Mouse (Mus musculus) inflammation-experienced regulatory T-cells, adult 6 months (primary cell): ENCODE measurements around the gene St3gal3. TPM values are rescaled to one million over a fixed set of nuclear protein-coding genes. Genes with fewer than 3 reads are reported as not detected.

Experiments used
- ATAC-seq: one replicate; pipeline ENCODE4 v1.8.0; 2017
- polyA plus RNA-seq, 3 experiments: library from polyadenylated mRNA; unstranded; fragments of 100-300 nt; shearing (Covaris generic); gene quantifications; one replicate each; pipeline ENCODE4 v1.2.1; 2017

Gene St3gal3
- polyA plus RNA-seq, 3 experiments from 2014 or later, result 0.40 to 2.4 (median 1.3) TPM

DNA sequence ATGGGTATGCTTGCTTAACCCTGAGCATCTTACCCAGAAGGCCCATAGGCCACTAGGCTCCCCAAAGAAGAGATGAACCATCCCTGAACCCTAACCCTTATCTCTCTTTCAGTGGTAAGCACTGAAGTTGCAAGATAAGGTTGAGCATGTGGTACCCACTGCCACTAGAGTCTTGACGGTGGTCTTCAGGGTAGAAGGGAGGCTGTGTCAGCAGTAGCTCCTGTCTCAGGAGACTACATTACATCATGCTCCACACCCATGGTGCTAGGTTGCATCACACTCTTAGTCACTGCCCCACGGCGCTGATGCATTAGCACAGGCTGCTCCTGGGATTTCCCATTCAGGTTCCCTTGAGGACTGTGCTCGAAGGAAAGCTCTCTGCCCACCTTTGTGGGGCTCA lies 154.6 kb downstream of the St3gal3 start:
- ATAC-seq, result no peak

DNA sequence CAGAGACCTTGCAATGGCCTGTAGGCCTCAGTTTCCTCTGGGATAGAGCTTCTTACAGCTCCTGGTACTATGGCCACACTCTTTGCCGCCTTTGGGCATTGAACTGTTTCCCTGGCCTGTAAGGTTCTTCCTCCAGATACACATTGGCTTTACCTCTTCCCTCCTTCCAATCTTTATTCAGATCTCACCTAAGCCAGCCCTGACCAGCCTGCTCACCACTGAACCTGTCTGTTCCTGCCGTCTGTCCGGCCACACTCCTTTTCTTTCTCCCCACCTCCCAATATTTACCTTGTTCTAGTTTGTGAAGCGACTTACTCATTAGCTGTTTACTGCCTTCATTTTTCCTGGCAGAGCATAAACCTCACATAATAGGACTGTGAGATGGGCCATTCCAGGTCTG lies 155.5 kb downstream of the St3gal3 start:
- no peak for ATAC-seq

DNA sequence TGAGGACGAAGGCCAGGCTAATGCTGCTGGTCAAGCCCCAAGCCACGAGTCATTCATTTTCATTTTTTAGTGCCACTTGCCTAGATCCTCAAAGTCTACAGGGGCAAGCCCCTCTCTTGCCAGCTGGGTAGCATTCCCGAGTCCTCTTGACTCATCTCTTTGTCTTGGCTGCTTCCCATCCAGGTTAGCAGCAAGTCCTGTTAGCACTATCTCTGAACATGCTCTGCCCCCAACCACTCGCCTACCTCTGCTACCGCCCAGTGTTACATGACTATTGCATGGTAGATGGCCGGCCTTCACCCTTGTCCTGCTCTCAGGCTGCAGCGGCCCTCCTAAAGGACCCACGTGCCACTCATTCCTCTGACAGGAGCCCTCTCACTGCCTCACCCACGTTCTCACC lies 156.4 kb downstream of the St3gal3 start:
- no peak for ATAC-seq

GRCm38 (mm10) chr4:117977841-117978240 lies 156.9 kb downstream of the St3gal3 start:
- ATAC-seq, result no peak

- ATAC-seq, result no peak
Observed at GRCm38 (mm10) chr4:117977371-117977770, 157.3 kb downstream of the St3gal3 start.

GRCm38 (mm10) chr4:117975820-117976219 lies 158.9 kb downstream of the St3gal3 start:
- ATAC-seq, result no peak

- no peak for ATAC-seq
Observed at GRCm38 (mm10) chr4:117974719-117975118, 160.0 kb downstream of the St3gal3 start.

GRCm38 (mm10) chr4:117972999-117973398 lies 161.7 kb downstream of the St3gal3 start:
- ATAC-seq, result no peak

- no peak for ATAC-seq
Observed at GRCm38 (mm10) chr4:117964346-117965025, 170.2 kb downstream of the St3gal3 start.

GRCm38 (mm10) chr4:117957492-117957891 lies 177.2 kb downstream of the St3gal3 start:
- ATAC-seq, result no peak

GRCm38 (mm10) chr4:117947493-117947892 lies 187.2 kb downstream of the St3gal3 start:
- ATAC-seq, result no peak

- no peak for ATAC-seq
Observed at GRCm38 (mm10) chr4:117946639-117947305, 187.9 kb downstream of the St3gal3 start.

DNA sequence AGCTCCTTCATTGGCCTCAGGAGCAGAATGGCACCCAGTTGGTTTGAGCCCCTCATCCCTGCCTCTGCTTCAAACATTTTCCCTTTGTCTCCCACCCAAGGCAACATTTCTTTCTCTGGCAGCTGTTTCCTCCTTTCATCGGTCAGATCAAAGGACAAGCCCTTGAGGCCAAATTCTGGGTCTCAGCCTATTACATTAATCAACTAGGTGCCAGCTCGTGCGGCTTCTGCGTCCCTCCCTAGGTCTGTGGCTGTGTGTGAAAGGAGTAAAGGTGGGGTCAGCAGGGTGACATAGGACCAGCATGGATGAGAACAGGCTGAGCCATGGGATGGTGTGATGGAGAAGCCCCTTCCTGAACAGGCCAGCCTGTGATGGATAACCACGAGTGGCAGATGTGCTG lies 191.4 kb downstream of the St3gal3 start:
- ATAC-seq, result no peak

GRCm38 (mm10) chr4:117936964-117937363 lies 197.8 kb downstream of the St3gal3 start:
- no peak for ATAC-seq

GRCm38 (mm10) chr4:117934081-117934480 lies 200.6 kb downstream of the St3gal3 start:
- no peak for ATAC-seq

GRCm38 (mm10) chr4:117933248-117933647 lies 201.5 kb downstream of the St3gal3 start:
- ATAC-seq, result no peak

- no peak for ATAC-seq
Observed at GRCm38 (mm10) chr4:117929391-117929881, 205.3 kb downstream of the St3gal3 start, which contains the start of gene Artn. Artn (minus strand) TSS chr4:117929763.

DNA sequence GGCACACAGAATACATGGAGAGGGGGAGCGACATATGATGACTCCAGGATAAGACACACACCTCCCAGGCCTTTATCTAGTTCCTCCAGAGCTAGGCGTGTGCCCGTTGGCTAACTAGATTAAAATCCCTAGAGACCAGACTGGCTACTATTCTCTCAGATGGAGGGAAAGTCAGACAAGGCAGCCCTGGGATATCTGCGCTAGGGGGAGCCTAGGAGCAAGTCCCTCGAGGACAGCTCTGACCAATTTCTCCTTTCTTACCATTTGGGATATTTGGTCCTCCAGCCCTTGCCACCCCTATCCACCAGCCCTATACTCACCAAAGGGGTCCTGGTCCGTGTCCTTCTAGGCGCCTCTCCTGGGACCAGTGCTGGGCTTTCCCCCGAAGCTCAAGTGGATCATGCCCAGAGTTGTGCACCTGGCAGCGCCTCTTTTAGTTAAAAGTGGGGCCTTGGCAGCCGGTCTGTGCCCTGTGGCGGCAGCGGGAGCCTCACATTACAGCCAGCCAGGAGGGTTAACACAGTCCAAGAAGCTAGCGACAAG lies 205.9 kb downstream of the St3gal3 start:
- no peak for ATAC-seq

GRCm38 (mm10) chr4:117928234-117928633 lies 206.5 kb downstream of the St3gal3 start:
- ATAC-seq, result no peak

DNA sequence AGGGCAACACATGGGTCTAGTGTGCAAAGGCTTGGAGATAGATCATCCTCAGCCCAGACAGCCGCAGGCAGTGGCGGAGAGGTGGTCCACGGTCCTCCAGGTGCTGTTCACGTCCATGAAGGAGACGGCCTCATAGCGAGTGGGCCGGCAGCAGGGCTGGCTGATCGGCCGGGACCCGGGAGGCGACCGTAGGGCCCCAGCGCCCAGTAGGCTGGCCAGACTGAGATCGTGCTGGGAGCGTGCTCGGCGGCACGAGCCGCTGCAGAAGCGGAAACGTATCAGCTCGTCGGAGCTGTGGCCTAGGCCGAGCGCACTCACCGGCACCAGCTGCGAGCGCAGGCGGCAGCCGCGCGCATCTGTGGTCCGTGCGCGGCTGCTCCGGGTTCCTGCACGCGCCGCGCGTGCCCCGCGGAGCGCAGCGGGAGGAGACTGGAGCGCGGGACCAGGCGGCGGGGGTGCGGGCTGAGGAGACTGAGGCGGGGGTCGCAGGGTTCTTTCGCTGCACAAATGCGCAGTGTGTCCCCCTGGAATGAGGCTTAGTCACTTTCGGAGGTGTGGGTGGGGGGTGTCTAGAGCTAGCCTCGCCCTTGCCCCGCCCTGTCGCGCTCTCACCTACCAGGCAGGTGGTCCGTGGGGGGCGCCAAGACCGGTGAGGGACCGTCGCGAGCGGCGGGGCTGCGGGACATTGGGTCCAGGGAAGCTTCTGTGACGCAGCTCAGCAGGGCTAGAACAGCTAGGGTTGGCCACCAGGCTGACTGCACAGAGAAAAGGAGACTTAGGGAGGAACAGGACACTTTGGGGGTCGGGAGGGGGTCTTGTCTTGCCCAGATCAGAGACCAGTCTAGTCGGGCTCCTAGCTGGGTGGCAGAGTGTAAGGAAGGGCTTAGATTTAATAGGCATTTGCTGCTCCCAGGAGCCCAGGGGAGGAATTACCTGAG lies 207.9 kb downstream of the St3gal3 start:
- ATAC-seq, result no peak

- no peak for ATAC-seq
Observed at GRCm38 (mm10) chr4:117924916-117925315, 209.8 kb downstream of the St3gal3 start.

DNA sequence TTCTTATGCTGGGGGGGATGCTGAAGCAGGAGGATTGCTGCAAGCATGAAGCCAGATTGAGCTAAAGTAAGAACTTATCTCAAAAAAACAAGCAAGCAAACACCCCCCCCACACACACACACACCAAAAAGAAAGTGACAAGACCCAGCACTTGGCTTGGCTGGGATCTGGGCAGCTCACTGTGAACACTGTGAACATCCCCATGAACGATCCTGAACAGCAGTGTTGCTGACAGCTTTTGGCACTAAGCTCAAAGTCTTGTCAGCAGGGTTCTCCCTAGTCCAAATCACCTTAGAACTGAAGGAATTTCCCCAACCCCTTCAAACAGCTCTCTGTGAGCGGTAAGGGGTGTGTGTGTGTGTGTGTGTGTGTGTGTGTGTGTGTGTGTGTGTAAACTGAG lies 211.3 kb downstream of the St3gal3 start:
- ATAC-seq, result no peak

DNA sequence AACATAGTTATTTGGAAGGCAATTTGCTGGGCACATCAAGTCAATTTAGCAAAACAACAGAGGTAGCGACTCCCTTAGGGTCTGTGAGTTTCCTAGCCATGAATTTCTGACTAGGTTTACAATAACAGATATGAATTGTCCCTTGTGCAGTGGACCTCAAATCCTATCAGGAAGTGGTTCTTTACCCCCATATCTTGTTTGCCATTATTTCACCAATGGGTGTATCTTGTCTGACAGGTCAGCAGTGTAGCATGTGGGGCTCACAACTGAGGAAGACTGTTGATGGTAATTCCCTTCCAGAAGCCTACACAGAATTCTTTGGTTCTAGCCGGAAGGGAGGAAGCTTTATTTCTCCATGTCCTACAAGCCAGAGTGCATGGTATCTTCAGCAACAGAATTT lies 213.4 kb downstream of the St3gal3 start:
- ATAC-seq, result no peak
